Mouse (Mus musculus) kidney, embryonic 15.5 days (tissue): ENCODE measurements at regions not wholly inside any gene's neighbourhood (a gene's known extent, or its start where the extent isn't known, plus 50 kb on each side); places are given as distances from the start of the nearest gene placed in this dataset.

ENCODE experiments used
- ATAC-seq: fragments of 200-750 bp; cut with Nextera tagmentation; replicated peaks from 2 replicates; pipeline ENCODE4 v1.8.0; 2017; ENCODE audit warnings: moderate TSS enrichment; ENCODE audit not compliant: low FRiP score
- H3K27ac ChIP-seq: fragments of 300-500 bp; sonication (generic); 2 replicates; pipeline ENCODE4 v1.5.1; 2015; ENCODE audit warnings: mild to moderate bottlenecking, inconsistent platforms
- H3K27me3 ChIP-seq: fragments of 300-500 bp; sonication (generic); 2 replicates; pipeline ENCODE4 v1.6.1; 2015; ENCODE audit warnings: inconsistent platforms
- H3K36me3 ChIP-seq: fragments of 300-500 bp; sonication (generic); 2 replicates; pipeline ENCODE4 v1.6.1; 2015; ENCODE audit warnings: inconsistent platforms
- H3K4me1 ChIP-seq: fragments of 300-500 bp; sonication (generic); 2 replicates; pipeline ENCODE4 v1.6.1; 2015; ENCODE audit warnings: inconsistent platforms
- H3K4me2 ChIP-seq: fragments of 300-500 bp; sonication (generic); 2 replicates; pipeline ENCODE4 v1.6.1; 2015; ENCODE audit warnings: moderate library complexity, mild to moderate bottlenecking, inconsistent platforms
- H3K4me3 ChIP-seq: fragments of 300-500 bp; sonication (generic); replicated peaks from 2 replicates; pipeline ENCODE4 v1.5.1; 2015; ENCODE audit warnings: mild to moderate bottlenecking, inconsistent platforms
- H3K9ac ChIP-seq: fragments of 300-500 bp; sonication (generic); 2 replicates; pipeline ENCODE4 v1.6.1; 2015; ENCODE audit warnings: mild to moderate bottlenecking, inconsistent platforms
- H3K9me3 ChIP-seq: fragments of 300-500 bp; sonication (generic); replicated peaks from 2 replicates; pipeline ENCODE4 v1.6.1; 2016; ENCODE audit warnings: inconsistent platforms
- WGBS: fragments of 180-500 bp; shearing (Covaris S2); methylation state at CpG from one replicate; pipeline ENCODE4 v1.1.7; 2015; ENCODE audit warnings: mixed read lengths; 5-methylcytosine and 5-hydroxymethylcytosine counted together

DNA sequence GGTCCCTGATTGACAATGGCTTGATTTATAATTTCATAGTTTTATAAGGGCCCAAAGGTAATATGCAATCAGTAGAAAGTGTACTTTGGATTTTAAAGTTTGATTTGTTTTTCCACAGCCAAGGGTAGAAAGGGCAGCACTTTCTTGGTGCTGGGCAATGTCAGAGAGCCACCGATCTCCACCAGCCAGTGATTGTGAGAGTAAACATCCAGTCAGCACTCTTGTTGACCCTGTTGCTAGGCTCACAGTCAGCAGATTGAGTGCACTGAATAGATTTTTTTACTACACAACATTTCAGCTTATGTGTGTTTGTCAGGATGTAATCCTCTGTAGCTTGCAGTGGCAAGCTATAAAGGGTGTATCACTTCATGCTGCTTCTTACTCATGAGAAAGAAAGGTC lies 176.3 kb downstream of the Ptger3 start:
- Histone ChIP-seq H3K36me3 (no peaks in the 10 kb centered on the region), H3K4me3 (no peak overlapping the region), H3K4me2 (no peak overlapping the region), H3K27me3 (no peaks in the 10 kb centered on the region), H3K4me1 (no peaks in the 10 kb centered on the region), H3K9me3 (no peaks in the 10 kb centered on the region), H3K27ac (no peak overlapping the region), H3K9ac (no peak overlapping the region)
- WGBS: 63% methylated on average over 1 of the region's 1 CpGs
- no peak for ATAC-seq

DNA sequence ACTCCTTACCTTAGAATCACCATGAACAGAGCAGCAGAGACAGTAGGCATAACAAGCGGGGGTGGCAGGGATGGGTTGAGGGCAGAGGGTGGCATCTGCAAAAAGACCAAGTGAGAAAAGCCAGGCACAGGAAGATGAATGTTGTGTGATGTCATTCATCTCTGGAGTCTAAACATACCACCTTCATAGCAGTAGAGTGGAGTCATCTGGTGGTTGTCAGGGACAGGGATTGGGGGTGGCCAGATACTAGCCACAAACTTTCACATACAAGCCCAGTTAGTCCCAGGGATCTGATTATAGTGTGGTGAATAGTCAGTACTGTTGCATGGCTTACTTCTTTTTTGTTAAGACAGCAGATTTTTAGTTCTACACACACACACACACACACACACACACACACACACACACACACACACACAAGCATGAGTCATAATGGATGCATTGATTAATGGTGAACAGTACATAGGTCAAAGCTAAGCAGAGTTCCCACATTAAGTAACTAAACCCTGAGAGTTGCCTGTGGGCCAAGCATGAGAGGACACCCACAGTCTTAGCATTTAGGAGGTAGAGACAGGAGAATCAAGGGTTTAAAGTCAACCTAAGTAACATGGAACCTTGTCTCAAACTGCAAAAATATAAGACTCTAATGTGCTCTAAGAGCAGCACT lies 173.1 kb downstream of the Ptger3 start:
- Histone ChIP-seq H3K4me2 (no peak overlapping the region), H3K27me3 (no peaks in the 10 kb centered on the region), H3K4me3 (no peak overlapping the region), H3K4me1 (no peaks in the 10 kb centered on the region), H3K36me3 (no peaks in the 10 kb centered on the region), H3K27ac (no peak overlapping the region), H3K9me3 (no peaks in the 10 kb centered on the region), H3K9ac (no peak overlapping the region)
- ATAC-seq: no peak
- WGBS: 84% methylated on average over 1 of the region's 1 CpGs

DNA sequence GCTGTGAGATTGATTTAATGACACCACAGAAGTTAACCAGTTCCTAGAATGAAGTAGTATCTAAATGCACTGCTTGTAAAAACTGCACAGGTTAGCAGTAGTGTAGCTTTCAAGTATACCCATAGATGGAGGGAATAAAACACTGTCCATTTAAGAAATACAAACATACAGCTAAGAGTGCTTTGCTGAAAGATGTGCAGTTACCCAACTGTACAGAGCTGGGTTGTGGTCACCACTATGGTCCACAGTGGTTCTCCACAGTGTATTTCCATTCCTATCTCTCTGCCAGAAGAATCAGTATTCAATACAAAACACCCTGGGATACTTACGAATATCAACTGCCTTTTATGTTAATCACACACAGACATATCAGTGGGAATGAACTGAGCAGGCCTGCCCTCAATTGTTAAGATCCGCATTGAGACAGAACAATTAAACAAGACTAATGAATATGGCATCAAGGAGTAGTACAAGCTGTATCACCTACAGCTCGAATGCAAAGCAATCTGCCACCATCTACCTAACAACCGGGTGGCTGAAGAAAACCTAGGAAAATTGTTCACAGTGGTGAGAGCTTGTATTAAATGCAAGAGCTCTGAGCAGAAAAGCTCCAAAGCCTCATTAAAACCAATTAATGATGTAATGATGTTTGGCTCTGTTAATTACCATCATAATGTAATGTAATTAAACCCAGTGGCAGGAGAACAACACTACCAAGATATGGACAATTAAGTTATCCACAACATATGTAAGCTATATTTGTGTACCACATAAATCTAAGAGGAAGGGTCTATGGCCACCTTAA lies 165.6 kb downstream of the Ptger3 start:
- no peaks in the 10 kb centered on the region for H3K4me1 ChIP-seq
- H3K27me3 ChIP-seq: no peaks in the 10 kb centered on the region
- H3K9me3 ChIP-seq: no peaks in the 10 kb centered on the region
- 84% methylated on average over 4 of the region's 4 CpGs for WGBS
- H3K4me3 ChIP-seq: no peak overlapping the region
- no peak for ATAC-seq
- H3K4me2 ChIP-seq: no peak overlapping the region
- no peaks in the 10 kb centered on the region for H3K36me3 ChIP-seq
- no peak overlapping the region for H3K9ac ChIP-seq
- no peak overlapping the region for H3K27ac ChIP-seq

DNA sequence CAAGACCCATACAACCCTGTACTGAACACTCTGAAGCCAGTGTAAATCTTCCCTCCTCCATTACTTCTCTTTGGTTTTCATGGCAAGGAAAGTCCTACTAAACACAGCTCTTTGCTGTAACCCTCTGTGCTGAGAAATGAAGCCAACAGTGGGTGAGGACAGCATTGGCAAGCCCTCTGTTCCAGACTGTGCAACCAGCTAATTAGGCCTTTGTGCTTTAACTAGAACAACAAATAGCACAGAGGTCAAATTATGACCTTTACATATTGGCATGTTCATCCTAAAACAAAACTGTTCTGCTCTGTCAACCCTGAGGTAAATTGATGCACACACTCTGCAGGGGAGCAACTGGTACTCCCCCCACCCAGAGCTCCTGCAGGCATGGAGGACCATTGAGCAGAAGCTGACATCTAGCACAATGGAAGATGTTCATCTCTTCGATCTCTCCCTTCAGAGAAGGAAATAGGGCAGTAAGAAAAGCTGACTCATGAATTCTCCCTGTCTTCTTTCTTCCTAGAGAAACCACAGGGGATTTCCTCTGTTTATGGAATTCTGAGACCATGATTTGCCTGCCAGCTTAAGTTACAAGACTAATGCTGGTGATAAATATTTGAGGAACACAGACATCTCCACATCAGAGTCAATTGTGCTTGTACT lies 163.1 kb downstream of the Ptger3 start:
- Histone ChIP-seq H3K9ac (no peak overlapping the region), H3K27me3 (no peaks in the 10 kb centered on the region), H3K4me2 (no peak overlapping the region), H3K4me1 (no peaks in the 10 kb centered on the region), H3K27ac (no peak overlapping the region), H3K4me3 (no peak overlapping the region), H3K9me3 (no peaks in the 10 kb centered on the region), H3K36me3 (no peaks in the 10 kb centered on the region)
- WGBS: 65% methylated on average over 1 of the region's 1 CpGs
- no peak for ATAC-seq

DNA sequence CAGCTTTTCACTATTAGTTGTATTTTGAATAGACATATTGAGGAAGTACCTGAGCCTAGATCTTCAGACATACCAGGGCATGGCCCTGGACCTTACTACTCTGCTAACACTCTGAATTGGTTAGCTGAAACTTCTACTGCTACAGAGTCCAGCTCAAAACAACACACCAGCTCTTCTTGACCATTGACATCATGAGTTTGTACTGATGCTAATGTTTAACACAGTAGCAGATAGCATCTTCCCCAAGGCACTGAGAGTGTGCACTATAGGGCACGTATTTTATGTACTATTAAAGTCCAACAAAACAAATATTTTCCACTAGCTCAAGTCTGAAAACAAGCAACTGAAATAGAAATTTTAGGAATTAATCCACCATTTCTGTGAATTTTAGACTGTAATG lies 157.8 kb downstream of the Ptger3 start:
- 60% methylated on average over 1 of the region's 1 CpGs for WGBS
- H3K27me3 ChIP-seq: no peaks in the 10 kb centered on the region
- no peak for ATAC-seq

DNA sequence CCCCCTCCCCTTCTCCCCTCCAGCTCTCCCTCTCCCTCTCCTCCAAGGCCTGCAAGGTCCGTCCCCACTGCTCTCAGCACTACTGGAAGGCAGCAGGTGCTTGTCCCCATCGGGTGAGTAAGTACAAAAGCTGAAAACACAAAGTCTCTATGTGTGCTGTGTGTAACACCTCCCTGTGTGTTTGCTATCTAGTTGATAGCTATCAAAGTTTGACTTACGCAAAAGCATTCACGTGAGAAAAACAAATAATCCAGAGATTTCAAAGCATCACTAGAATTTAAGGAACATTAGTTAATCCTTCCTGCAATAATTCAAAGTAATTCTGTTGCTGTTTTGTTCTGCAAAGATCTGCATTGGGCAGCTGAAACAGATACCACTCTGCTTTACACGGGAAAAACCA lies 156.5 kb downstream of the Ptger3 start:
- Histone ChIP-seq H3K9me3 (no peaks in the 10 kb centered on the region), H3K27me3 (peaks cover 2% of the 10 kb centered on the region; the same call in 1 of the 2 replicates), H3K27ac (no peak overlapping the region), H3K4me2 (no peak overlapping the region), H3K36me3 (no peaks in the 10 kb centered on the region), H3K4me1 (no peaks in the 10 kb centered on the region), H3K4me3 (no peak overlapping the region), H3K9ac (no peak overlapping the region)
- WGBS: 83% methylated on average over 5 of the region's 5 CpGs
- ATAC-seq: no peak

More for the DNA sequence above, 157.8 kb downstream of the Ptger3 start:
- H3K4me3 ChIP-seq: no peak overlapping the region
- H3K9me3 ChIP-seq: no peaks in the 10 kb centered on the region
- H3K27ac ChIP-seq: no peak overlapping the region
- H3K36me3 ChIP-seq: no peaks in the 10 kb centered on the region
- no peaks in the 10 kb centered on the region for H3K4me1 ChIP-seq
- H3K4me2 ChIP-seq: no peak overlapping the region
- H3K9ac ChIP-seq: no peak overlapping the region

DNA sequence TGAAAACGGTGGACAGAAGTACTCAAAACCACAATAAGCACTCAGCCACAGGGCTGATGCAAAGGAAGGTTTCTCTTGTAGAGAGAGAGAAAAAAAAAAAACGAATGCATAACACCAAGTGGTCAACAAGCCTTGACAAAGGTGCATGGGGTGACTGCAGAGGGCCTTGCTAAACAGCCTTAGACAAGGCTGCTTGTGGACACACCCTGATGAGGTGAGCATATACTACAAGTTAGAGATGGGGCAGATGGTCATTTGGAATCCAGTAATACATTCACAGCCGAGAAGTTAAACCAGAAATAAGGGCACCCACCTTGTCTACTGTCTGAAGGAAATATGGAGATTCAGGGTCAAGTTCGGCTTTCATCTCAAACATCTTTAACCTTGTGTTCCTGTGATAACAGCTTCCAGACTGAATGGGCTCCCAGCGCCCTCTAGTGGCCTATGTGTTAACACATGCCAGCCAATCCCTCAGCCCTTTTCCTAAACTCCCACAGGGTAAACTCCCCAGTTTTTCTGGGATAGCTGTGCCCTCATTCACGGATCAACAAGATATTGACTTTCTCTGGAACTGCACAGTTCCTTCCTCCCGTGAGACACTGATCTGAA lies 150.7 kb downstream of the Ptger3 start:
- Histone ChIP-seq H3K4me1 (no peaks in the 10 kb centered on the region), H3K4me2 (no peak overlapping the region), H3K27ac (no peak overlapping the region), H3K27me3 (peaks cover 4% of the 10 kb centered on the region; the same call in 1 of the 2 replicates), H3K9ac (no peak overlapping the region), H3K9me3 (no peaks in the 10 kb centered on the region), H3K4me3 (no peak overlapping the region), H3K36me3 (no peaks in the 10 kb centered on the region)
- 17% methylated on average over 7 of the region's 7 CpGs for WGBS
- ATAC-seq: peak; percentile 79

DNA sequence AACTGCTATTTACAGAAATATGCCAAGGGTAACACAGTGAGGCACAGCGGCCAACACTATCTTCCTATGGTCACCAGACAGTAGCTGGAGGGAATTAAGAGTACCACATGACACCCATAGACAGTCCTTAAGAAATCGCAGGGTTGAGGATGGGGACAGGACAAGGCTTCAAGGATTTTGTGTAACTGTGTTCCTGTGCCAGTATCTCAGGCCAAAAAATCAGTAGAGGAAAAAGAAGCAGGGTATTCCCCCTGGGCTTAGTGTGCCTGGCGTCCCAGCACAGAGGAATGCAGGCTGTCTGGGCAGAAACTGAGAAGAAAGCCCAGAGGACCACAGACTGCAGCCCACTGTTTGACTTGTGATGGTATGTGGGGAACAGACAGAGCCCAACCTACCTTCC lies 147.3 kb downstream of the Ptger3 start:
- 77% methylated on average over 3 of the region's 3 CpGs for whole genome bisulfite sequencing
- ATAC-seq: no peak
- H3K4me3 ChIP-seq: no peak overlapping the region

DNA sequence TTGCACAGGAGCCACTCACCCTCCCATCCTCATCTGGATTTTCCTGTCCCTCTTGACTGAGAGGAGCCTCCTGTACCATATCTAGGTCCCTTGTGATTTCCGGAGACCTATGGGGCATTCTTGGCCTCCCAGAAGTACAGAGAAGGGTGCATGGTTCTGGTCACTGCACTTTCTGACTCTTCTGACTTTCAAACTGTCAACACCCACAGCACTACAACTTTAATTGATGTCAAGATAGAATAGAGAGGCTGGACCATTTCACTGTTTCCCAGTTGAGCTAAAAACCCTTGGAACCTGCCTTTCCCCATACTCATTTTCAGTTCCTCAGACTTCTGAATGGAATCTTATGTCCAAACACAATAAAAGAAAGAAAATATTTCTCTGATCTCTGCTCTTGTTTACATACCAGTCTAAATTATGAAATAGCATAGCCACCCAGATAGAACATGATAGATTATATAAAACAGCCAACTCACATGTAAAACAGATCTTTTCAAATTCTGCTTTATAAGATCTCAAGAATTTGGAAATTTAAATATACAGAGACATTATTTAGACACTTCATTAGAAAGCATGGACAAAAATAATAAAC lies 144.2 kb downstream of the Ptger3 start:
- H3K9me3 ChIP-seq: no peaks in the 10 kb centered on the region
- no peak for ATAC-seq
- no peak overlapping the region for H3K9ac ChIP-seq
- H3K36me3 ChIP-seq: no peaks in the 10 kb centered on the region
- no peak overlapping the region for H3K4me2 ChIP-seq
- no peaks in the 10 kb centered on the region for H3K27me3 ChIP-seq
- WGBS: 82% methylated on average over 1 of the region's 1 CpGs
- H3K4me3 ChIP-seq: no peak overlapping the region
- H3K27ac ChIP-seq: no peak overlapping the region
- H3K4me1 ChIP-seq: no peaks in the 10 kb centered on the region

More for the DNA sequence above, 147.3 kb downstream of the Ptger3 start:
- H3K4me1 ChIP-seq: no peaks in the 10 kb centered on the region
- no peak overlapping the region for H3K9ac ChIP-seq
- no peaks in the 10 kb centered on the region for H3K9me3 ChIP-seq
- H3K36me3 ChIP-seq: no peaks in the 10 kb centered on the region
- no peak overlapping the region for H3K4me2 ChIP-seq
- peaks cover 4% of the 10 kb centered on the region; the same call in 1 of the 2 replicates for H3K27me3 ChIP-seq
- no peak overlapping the region for H3K27ac ChIP-seq

DNA sequence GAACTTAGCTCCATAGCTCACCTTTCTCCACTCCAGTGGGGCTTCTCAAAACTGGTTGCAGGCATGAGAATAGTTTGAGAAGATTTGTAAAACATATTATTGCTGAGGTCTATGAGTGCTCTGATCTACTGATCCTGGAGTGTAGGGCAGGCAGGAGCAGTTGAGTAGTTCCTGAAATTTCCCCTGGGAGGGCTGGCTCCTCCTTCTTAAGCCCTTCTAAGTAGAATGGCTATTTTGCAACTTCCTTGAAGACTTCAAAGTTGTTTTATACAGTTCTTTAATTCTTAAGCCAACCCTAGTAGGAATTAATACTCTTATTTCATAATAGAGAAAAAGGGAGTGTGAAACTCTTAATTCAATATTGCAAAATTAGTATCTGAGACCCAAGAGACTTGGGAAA lies 133.3 kb downstream of the Ptger3 start:
- Histone ChIP-seq H3K36me3 (no peaks in the 10 kb centered on the region), H3K4me1 (no peaks in the 10 kb centered on the region), H3K9me3 (no peaks in the 10 kb centered on the region), H3K9ac (no peak overlapping the region), H3K27me3 (no peaks in the 10 kb centered on the region), H3K4me3 (no peak overlapping the region), H3K4me2 (no peak overlapping the region), H3K27ac (no peak overlapping the region)
- no peak for ATAC-seq

DNA sequence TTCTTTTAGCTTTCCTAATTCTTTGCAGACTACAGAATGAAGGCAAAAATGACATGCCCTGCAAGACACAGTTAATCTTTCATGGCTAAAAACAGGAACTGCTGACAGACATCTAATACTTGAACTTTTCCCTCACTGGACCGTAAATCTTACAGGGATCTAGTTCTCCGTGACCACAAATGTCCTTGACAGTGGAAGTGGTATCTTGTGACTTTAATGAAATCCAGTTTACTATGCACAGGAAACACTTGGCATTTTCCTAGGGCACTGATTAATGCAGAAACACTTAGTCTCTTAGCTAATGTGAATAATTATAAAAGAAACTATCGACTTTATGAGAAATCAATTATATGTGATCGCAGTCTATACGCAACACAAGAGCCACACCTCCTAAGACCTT lies 131.8 kb downstream of the Ptger3 start:
- H3K4me3 ChIP-seq: no peak overlapping the region
- H3K4me1 ChIP-seq: no peaks in the 10 kb centered on the region
- H3K27ac ChIP-seq: no peak overlapping the region
- WGBS: 72% methylated on average over 5 of the region's 5 CpGs
- H3K9ac ChIP-seq: no peak overlapping the region
- H3K4me2 ChIP-seq: no peak overlapping the region
- H3K36me3 ChIP-seq: no peaks in the 10 kb centered on the region
- no peaks in the 10 kb centered on the region for H3K9me3 ChIP-seq
- no peaks in the 10 kb centered on the region for H3K27me3 ChIP-seq
- ATAC-seq: no peak
